Mouse (Mus musculus) olfactory bulb, adult 2 months (tissue): ENCODE results near the gene Sh3pxd2a. TPM values are rescaled to one million over a fixed set of nuclear protein-coding genes. Genes with fewer than 3 reads are reported as not detected.

ENCODE experiments used
- H3K27ac ChIP-seq: fragments of 200-500 bp; 2 replicates; pipeline ENCODE4 v1.5.1; 2012; ENCODE audit warnings: low read depth, low read length; ENCODE audit not compliant: insufficient read depth
- H3K4me1 ChIP-seq: fragments of 200-500 bp; 2 replicates; pipeline ENCODE4 v1.6.1; 2012; ENCODE audit warnings: low read length; ENCODE audit not compliant: control insufficient read depth, insufficient read depth
- H3K4me3 ChIP-seq: fragments of 200-500 bp; 2 replicates; pipeline ENCODE4 v1.5.1; 2012; ENCODE audit warnings: mild to moderate bottlenecking, low read depth, low read length, moderate library complexity; ENCODE audit not compliant: insufficient read depth
- CTCF ChIP-seq: fragments of 200-500 bp; IDR thresholded peaks from 2 replicates; pipeline ENCODE4 v1.5.1; 2012; ENCODE audit warnings: low read depth, mild to moderate bottlenecking, low read length, moderate library complexity; ENCODE audit not compliant: insufficient read depth
- POLR2A ChIP-seq: fragments of 200-500 bp; IDR thresholded peaks from 2 replicates; pipeline ENCODE4 v1.6.1; 2012; ENCODE audit warnings: mild to moderate bottlenecking, low read depth, low read length, moderate library complexity; ENCODE audit not compliant: insufficient read depth
- WGBS: fragments of 180-500 bp; shearing (Covaris S2); methylation state at CpG from one replicate; pipeline ENCODE4 v1.1.7; 2018; 5-methylcytosine and 5-hydroxymethylcytosine counted together
- polyA plus RNA-seq: library from polyadenylated mRNA; stranded (reverse); fragments of >200 nt; gene quantifications from 2 replicates; pipeline ENCODE4 v1.2.4, GENCODE M21; 2012; ENCODE audit warnings: low replicate concordance; ENCODE audit not compliant: missing spikeins, insufficient read depth, insufficient read length

Sh3pxd2a gene
- polyA plus RNA-seq, 1 experiment: not detected

DNA sequence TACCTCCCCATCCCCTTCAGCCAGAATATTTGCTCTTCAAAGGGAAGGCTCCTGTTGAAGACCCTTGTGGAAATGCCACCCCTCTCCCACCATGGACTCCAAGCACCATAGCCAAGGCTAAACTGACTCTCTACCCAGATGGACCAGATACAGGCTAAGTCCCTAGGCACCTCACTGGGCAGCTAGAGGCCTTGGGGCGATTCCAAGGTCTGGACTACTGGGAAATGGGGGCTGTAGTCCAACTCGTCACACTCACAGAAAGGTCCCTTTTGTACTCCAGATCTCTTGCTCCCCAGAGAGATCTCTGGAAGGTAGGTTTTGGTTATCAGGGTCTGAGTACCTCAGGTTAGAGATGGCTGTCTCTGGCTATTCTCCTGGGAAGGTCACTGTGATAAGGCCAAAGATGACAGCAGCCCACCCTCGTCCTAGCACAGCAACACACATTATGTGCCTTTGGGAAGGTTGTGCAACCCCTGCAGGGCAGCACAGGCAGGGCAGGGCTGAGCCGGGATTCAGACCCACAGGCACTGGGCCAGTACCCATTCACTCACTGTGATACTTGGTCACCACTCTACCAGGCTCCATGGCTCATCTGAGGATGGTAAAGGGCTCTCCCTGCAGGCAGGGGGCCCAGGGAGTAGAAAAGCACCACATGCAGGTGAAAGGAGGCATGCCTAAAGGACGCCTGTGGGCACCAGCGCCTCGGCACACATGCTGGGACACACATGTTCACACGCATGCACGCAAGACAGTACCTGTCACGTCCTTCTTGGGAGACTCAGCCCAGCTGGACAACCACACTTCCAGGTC lies 144.5 kb downstream of the Sh3pxd2a start:
- H3K4me3 ChIP-seq: no peak overlapping the region
- no peak overlapping the region for H3K27ac ChIP-seq
- TF ChIP-seq POLR2A (no peak), CTCF (no peak)
- WGBS: 69% methylated on average over 10 of the region's 10 CpGs
- H3K4me1 ChIP-seq: peaks cover 67% of the 10 kb centered on the region

DNA sequence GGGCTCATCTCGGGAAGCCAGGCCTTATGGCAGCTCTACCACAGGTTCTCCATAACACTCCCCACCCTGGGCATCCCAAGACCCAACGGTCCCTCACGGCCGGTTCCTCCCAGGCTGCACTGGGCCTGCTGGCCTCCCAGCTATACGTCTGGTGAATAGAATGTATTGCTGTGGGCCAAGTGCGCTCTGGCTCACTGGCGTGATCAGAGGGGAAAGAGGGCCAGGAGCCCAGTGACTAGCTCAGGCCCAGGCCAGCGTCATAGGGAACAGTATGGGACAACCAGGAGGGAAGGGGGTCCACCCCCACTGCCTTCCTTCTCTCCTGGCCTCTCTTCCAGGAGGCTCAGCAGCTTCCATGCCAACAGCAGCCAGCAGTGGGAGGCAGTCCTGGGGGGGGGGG lies 145.1 kb downstream of the Sh3pxd2a start:
- 89% methylated on average over 8 of the region's 8 CpGs for WGBS

DNA sequence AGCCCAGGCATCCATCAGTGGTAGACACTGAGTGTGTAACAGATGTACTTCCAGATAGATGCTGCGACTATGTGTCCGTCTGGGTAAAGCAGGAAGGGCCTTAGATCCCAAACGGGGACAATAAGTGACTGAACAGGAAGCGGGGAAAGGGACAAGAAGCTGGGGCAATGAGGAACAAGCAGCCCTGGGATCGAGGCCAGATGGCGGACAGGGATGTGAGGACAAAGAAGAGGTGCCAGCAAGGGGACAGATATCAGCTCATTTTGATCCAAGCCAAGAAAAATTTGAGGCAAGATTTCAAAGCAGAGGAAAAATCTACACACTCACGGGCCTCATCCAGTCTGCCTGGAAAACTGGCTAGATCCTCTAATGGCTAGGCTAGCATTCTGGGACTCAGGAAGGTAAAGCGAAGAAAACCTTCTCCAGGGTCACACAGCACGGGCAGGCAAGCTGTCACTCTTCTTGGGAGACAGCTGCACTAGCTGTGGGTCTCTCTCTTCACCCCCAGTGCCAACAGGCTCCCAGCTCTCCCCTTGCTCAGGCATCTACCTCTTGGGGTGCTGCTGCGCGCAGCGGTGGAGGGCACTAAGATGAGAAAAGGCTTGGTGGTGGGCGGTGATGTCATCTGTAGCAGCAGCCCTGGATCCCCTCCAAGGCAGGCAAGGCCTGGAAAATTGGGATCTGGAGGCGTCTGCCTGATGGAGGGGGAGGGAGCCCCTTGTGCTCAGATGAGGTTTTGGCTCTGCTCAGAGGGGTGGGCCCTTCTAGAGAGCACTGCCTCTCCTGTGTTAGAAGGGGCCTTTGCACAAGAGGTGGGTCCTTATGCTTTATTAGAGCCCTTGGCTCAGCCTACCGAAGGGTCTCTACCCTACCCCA lies 146.9 kb downstream of the Sh3pxd2a start:
- TF ChIP-seq CTCF (no peak), POLR2A (no peak)
- Histone ChIP-seq H3K4me3 (no peak overlapping the region), H3K4me1 (peaks cover 84% of the 10 kb centered on the region), H3K27ac (peak overlapping the region; percentile 89)
- WGBS: 35% methylated on average over 15 of the region's 15 CpGs

More for the DNA sequence above, 145.1 kb downstream of the Sh3pxd2a start:
- Histone ChIP-seq H3K4me3 (no peak overlapping the region), H3K4me1 (peaks cover 73% of the 10 kb centered on the region), H3K27ac (no peak overlapping the region)
- TF ChIP-seq CTCF: no peak
- no peak for TF ChIP-seq POLR2A

DNA sequence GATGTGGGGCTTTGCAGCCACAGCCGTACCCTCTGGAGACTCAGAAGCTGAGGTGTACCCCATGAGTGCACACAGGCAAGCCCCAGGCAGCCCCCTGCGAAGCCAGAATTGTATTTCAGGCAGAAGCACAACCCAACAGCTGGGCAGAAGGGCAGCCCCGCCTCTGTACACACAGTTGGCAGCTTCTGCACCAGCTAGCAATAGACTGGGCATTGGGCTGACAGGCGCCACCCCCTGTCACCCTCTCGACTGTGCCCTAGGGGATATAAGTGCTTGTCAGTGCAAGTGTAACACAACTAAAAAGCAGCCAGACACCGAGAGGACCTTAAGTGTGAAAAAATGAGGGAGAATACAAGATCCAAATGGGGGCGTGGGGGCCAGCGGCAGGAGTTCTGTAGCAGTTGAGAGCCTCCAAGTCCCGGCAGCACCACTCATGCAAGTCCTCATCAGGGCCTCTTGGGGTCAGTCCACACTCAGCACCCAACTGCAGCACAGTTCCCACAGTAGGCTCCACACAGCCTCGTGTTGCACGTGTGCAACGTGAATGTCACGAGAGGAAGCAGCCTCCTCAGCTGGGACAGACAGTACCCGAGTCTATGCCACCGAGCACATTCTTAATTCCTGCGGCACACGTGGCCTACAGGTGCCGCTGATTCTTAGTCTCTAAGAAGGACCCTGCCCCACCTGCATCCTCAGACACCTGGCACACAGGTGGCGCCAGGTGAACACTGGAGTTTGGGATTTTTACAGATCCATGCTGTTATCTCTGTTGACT lies 147.7 kb downstream of the Sh3pxd2a start:
- no peak for TF ChIP-seq CTCF
- no peak for TF ChIP-seq POLR2A
- WGBS: 56% methylated on average over 19 of the region's 19 CpGs
- Histone ChIP-seq H3K4me3 (no peak overlapping the region), H3K27ac (peak overlapping the region; percentile 89), H3K4me1 (peaks cover 86% of the 10 kb centered on the region)

GRCm38 (mm10) chr19:47315917-47316265 lies 148.3 kb downstream of the Sh3pxd2a start:
- TF ChIP-seq CTCF (no peak), POLR2A (no peak)
- no peak overlapping the region for H3K27ac ChIP-seq
- no peak overlapping the region for H3K4me3 ChIP-seq
- H3K4me1 ChIP-seq: peaks cover 81% of the 10 kb centered on the region
- 38% methylated on average over 1 of the region's 1 CpGs for WGBS

DNA sequence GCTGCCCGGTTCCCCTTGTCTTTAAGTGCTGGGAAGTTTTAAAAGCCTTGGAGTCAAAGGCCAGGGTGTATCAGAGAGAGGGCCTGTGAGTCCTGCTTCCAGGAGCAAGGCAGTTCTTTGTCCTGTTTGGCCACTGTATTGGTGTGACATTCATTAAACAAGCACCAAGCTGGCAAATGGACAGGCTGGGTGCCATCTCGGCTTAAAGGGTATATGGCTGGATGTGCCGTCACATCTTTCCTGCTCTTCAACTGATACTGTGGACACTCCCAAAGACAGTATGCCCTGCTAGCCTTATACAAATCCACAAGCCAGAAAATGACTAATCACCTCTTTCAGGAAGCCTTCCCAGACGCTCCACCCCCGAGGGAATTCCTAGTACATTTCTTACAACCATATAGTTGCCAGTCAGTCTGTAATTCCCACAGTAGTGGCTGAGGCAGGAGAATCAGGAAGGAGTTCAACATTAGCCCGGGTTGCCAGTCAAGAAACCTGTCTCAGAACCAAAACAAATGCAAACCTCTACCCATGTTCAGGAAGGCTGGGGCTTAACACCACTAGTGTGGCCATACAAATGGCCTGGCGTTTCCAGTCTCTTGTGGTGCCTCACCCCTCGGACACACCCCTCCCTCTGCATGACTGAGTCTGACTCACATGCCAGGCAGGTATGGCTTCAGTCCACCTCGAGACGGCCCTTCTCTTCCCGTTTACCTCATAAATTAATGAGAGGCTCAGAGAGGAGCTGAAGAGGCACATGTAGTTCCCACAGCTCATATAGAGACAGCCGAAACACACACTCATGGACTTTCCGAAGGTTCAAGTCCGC lies 148.9 kb downstream of the Sh3pxd2a start:
- H3K27ac ChIP-seq: no peak overlapping the region

DNA sequence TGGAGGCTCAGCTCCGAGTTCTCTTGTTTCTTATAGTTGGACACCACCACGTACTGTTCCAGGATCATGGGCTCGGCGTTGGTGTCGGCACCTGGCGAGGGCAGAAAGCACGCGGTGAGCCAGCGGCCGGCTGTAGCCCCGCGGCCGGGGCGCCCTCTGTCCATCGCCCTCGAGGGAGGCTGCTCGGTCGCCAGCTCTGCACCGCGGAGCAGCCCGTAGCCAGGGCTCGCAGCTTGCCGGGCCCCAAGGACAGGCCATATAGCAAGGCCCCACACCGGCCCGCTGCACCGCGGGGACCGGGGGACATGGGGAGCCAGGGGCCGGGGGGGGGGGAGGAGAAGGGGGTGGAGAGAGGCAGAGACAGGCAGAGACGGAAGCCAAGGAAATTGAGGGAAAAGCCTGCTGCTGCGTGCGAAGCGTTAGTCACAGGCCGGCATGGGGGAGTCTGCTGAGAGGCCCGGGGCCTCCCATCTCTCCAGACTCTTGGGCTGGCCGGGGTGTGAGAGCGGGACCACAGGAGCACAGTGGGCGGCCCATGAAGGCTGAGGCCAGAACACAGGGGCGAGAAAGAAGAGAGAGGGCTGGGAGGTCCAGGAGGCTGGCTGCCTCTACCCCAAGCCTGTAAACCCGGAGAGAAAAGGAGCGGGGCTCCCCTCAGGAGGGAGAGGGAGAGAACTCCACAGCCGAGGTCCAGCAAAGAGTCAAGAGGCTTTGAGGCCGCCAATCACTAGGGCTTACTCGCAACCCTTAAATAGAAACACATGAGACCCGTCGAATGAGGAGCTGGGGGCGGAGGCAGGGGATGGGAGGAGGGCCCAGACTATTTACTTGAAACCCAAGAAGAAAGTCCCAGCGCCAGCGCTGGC lies 149.9 kb downstream of the Sh3pxd2a start:
- peak overlapping the region; percentile 42 for H3K4me3 ChIP-seq
- H3K4me1 ChIP-seq: peaks cover 69% of the 10 kb centered on the region
- WGBS: 18% methylated on average over 49 of the region's 49 CpGs
- H3K27ac ChIP-seq: peak overlapping the region; percentile 68
- TF ChIP-seq POLR2A: 0 out of 2 replicates have a peak, but pooled peaks have one; percentile 25
- no peak for TF ChIP-seq CTCF

More for the DNA sequence above, 148.9 kb downstream of the Sh3pxd2a start:
- no peak for TF ChIP-seq POLR2A
- TF ChIP-seq CTCF: no peak
- Histone ChIP-seq H3K4me3 (no peak overlapping the region), H3K4me1 (peaks cover 75% of the 10 kb centered on the region)
- 77% methylated on average over 14 of the region's 14 CpGs for WGBS
